Mouse (Mus musculus) left cerebral cortex, adult 2 months (tissue): Measurements from ENCODE around the gene Il18r1. TPM values are rescaled to one million over a fixed set of nuclear protein-coding genes. Genes with fewer than 3 reads are reported as not detected.
A peak's percentile ranks its signal among the peaks of the same experiment; 100 is the strongest.

ENCODE experiments used
- DNase-seq, 2 experiments: peaks; one replicate each; pipeline ENCODE4 v3.0.0; 2021 to 2022; ENCODE audit warnings: low spot score in 2 of 2, mixed read lengths in 1 of 2; ENCODE audit errors: extremely low spot score in 1 of 2
- H3K27ac ChIP-seq: fragments of 200-600 bp; 2 replicates; pipeline ENCODE4 v1.8.1; 2022
- H3K4me3 ChIP-seq: fragments of 200-600 bp; 2 replicates; pipeline ENCODE4 v1.8.1; 2022
- CTCF ChIP-seq: fragments of 200-600 bp; IDR thresholded peaks from 2 replicates; pipeline ENCODE4 v1.8.1; 2022; ENCODE audit warnings: antibody characterized with exemption, mild to moderate bottlenecking, moderate library complexity
- intact Hi-C: fragments of 180-260 bp; cut with DNase I; formaldehyde crosslinking; loops from one replicate; pipeline ENCODE4 v1.15.1; 2025
- long read RNA-seq, 2 experiments: library from polyadenylated mRNA; stranded (forward); transcript quantifications; one replicate each; pipeline ENCODE4 v2.0.0; 2021; ENCODE audit warnings: borderline mapping rate in 2 of 2
- total RNA-seq, 2 experiments: library from RNA; stranded (reverse); gene quantifications; 2 replicates each; pipeline ENCODE4 v1.2.3; 2021

Il18r1 gene
- not detected for total RNA-seq
- long read RNA-seq, experiment 1: 0 reads
- long read RNA-seq, experiment 2: 0 reads

DNA sequence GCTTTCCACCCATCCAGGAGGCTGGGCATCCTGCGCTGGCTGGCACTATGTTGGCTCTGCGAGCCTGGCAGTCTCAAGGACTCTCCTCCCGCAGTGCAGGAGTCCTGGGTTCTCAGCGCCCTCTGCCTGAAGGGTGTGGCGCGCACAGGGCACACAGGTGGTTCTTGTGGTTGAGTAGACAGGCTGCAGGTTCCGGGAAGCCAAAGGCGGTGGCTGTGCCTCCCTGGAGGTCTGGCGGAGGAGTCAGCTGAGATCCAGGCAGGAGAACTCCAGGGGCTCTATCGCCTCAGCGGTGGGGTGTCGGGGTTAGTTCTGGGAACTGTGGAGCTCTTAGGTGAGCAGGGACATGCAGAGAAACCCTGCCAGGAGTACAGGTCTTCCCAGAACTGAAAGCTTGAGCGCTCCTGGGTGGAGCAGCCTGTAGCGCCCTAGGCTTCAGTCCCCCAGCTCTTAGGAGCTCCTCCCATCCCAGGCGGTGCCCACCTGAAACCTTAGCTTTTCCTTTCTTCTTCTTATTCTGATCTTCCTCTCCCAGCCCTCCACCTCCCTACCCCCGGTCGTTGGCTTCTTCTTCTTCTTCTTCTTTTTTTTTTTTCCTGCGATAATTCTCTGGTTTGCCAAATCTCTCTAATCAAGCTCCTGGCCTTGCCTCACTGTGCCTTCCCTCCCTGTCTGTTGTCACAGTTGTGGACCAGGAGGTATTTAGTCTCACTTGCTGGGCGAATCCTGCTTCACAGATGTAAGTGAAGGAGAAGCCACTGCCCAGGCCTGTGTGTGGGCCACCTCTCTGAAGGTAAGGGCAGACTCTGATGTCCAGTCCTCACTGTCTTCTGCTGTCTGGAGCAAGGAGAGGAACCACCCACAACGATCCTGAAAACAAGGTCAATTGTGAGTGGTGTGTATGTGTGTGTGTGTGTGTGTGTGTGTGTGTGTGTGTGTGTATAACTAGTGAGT, at the start of gene Il18r1:
TSS of gene Il18r1 (plus strand) at position 76 of the 954 bp plus-strand sequence.
- intact Hi-C loops: no loop called here
- Histone ChIP-seq H3K4me3 (no peak within 1 kb of the TSS), H3K27ac (no peak within 1 kb of the TSS)
- DNase-seq: peak in 1 of 2 experiments; percentile 9
- peak; percentile 5 for TF ChIP-seq CTCF

DNA sequence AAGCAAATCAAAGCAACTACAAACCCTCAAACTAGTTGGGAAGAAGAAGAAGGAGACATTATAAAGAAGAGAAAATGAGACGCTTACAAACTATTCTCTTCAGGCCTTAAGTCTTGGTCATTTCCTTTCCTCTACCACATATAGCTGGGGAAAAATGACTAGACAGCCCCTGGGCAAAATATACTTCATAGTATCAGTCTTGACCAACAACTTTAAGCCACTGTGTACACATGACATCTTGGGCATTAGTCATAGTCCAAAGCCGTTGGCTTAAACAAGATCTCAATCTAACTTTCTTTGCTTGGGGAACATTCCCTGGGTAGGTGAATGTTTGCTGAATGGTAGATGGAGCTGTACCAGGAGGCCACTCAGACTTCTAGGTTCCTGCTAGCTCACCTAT, 48.3 kb upstream of the Il18r1 start:
- no peak for TF ChIP-seq CTCF
- Histone ChIP-seq H3K4me3 (no peak overlapping the region), H3K27ac (no peak overlapping the region)
- intact Hi-C loops: no loop called here
- DNase-seq: no peak

GRCm38 (mm10) chr1:40418512-40418911, 46.8 kb upstream of the Il18r1 start:
- Histone ChIP-seq H3K4me3 (no peak overlapping the region), H3K27ac (no peak overlapping the region)
- DNase-seq: no peak
- intact Hi-C loops: no loop called here
- TF ChIP-seq CTCF: no peak

- no peak for TF ChIP-seq CTCF
- no peak overlapping the region for H3K27ac ChIP-seq
- intact Hi-C loops: no loop called here
- no peak for DNase-seq
- no peak overlapping the region for H3K4me3 ChIP-seq
Observed at GRCm38 (mm10) chr1:40423892-40424291, 41.5 kb upstream of the Il18r1 start.

- H3K4me3 ChIP-seq: no peak overlapping the region
- no peak for DNase-seq
- TF ChIP-seq CTCF: no peak
- no peak overlapping the region for H3K27ac ChIP-seq
- intact Hi-C loops: no loop called here
Observed at GRCm38 (mm10) chr1:40427270-40427669, 38.1 kb upstream of the Il18r1 start.

DNA sequence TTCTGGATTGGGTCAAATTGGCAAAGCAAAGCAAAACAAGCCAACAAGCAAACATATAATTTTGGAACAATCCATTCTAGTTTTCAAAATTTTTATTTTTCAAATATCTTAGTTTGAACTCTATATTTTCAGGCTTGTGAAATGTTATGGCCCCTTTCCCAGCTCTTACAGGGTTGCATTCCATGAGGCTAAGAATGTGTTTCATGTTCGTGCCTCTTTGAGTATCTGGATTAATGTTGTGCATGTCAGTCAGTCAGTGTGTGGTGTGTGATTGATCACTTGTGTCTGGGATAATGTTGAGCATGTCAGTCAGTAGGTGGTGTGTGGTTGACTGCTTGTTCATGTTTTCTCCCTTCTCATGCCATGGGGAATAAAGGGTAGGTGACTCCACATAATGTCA, 37.5 kb upstream of the Il18r1 start:
- Histone ChIP-seq H3K4me3 (no peak overlapping the region), H3K27ac (no peak overlapping the region)
- DNase-seq: no peak
- no peak for TF ChIP-seq CTCF
- intact Hi-C loops: no loop called here

DNA sequence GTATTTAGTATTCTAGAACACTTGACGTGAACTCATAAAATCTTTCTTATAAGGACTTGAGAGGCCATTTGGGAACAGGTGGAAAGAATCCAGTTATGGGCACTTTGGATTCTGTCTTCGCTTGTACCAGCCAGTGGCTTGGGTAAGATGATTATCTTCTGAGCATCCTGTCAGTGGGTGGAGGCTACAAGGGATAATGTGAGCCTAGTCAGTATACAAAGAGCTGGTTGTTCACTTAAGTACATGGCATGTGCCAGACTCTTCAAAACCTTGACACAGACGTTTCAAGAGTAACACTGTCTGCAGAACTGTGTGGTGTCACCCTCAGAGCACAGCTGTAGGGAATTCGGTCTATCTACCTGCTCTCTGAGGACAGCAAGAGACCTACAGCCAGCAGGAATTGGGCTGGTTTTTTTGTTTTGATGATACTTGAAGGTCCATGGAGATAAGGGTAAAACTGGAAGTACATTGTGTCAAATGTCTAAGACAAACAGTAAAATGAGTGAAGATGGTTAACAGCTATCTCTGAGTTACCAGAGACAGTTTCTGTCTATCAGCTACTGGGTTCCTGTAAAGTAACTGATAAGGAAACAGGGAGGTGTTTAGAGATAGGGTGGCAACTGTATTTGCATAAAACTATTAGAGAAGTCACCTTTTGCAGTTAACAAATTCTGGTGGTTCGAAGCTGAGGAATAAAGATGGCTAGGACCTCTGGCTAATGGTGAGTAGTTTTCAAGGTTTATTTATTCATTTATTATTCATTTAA, 36.3 kb upstream of the Il18r1 start, which contains the start of gene Il1rl1:
TSS of gene Il1rl1 (plus strand) at position 661 of the 766 bp plus-strand sequence.
- Histone ChIP-seq H3K4me3 (no peak within 1 kb of the TSS), H3K27ac (no peak within 1 kb of the TSS)
- no peak for TF ChIP-seq CTCF
- no peak for DNase-seq
- intact Hi-C loops: no loop called here

- no peak overlapping the region for H3K4me3 ChIP-seq
- no peak for DNase-seq
- intact Hi-C loops: no loop called here
- H3K27ac ChIP-seq: no peak overlapping the region
- no peak for TF ChIP-seq CTCF
Observed at GRCm38 (mm10) chr1:40430143-40430834, 35.1 kb upstream of the Il18r1 start.

GRCm38 (mm10) chr1:40432169-40432568, 33.2 kb upstream of the Il18r1 start:
- no peak for TF ChIP-seq CTCF
- Histone ChIP-seq H3K27ac (no peak overlapping the region), H3K4me3 (no peak overlapping the region)
- intact Hi-C loops: no loop called here
- DNase-seq: no peak

- TF ChIP-seq CTCF: no peak
- DNase-seq: no peak
- Histone ChIP-seq H3K27ac (no peak overlapping the region), H3K4me3 (no peak overlapping the region)
- intact Hi-C loops: no loop called here
Observed at GRCm38 (mm10) chr1:40435936-40436335, 29.4 kb upstream of the Il18r1 start.

GRCm38 (mm10) chr1:40437340-40437739, 28.0 kb upstream of the Il18r1 start:
- Histone ChIP-seq H3K27ac (no peak overlapping the region), H3K4me3 (no peak overlapping the region)
- TF ChIP-seq CTCF: no peak
- intact Hi-C loops: no loop called here
- DNase-seq: no peak

DNA sequence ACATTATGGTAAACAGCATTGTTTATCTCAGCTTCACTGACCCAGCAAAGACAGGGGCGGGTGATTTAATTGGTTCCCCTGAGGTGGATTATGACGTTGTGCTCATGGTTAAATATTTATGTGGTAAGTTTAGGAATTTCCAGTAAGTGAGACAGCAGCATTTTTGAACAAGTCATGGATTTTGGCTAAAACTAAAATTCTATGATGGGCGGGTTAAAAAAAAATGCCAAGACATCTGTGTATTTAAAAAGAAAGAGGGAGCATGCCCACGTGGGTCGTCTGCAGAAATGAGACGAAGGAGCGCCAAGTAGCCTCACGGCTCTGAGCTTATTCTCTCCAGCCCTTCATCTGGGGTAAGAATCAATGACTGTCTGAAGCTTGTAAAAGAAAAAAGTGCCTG, 25.8 kb upstream of the Il18r1 start:
- no peak for TF ChIP-seq CTCF
- intact Hi-C loops: no loop called here
- Histone ChIP-seq H3K4me3 (no peak overlapping the region), H3K27ac (no peak overlapping the region)
- no peak for DNase-seq
